Mouse (Mus musculus): ENCODE results near the gene Rab4a.
"Not testable (repeated sequence)": the region's sequence is repeated elsewhere in the genome, so short reads cannot be mapped to it uniquely, and the experiment has no call there.

Rab4a gene

DNA sequence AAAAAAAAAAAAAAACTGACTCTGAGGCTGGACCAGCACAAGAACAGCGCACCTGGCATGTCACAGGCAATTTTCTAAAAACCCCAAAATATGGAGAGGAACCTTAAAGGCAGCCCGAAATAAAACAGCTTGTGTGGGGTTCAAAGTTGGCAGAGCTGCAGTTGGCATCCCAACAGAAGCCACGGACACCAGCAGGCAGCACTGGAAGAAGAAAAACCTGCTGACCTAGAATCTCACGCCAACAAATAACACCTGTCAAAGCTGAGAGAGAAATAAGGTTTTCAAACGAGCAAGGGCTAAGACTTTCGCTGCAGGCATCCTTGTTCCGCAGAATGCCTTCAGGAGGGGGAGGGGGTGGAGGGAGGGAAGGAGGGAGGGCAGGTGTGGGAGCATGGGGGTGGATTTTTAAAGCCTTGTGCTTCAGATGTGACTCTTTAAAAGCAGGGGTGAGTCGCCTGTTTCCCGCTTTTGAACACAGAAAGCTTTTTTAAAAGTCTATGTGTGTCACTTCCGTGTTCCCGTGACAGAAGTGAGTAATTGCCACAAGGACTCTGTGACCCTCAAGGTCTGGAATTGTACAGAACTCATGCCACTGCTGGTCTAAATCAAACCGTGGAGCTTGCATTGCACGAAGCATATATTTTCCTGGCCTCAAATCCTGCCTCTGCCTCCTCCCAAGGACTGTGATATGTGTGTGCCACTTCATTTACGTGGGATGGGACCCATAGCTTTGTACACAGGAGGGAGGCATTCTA lies 17.2 kb upstream of the Rab4a start:
- CTCF ChIA-PET = interaction anchor here (0.6 kb wide), 1 partner anchor 453 kb away, joined by 10 read pairs; no protein-coding TSS in a partner anchor

DNA sequence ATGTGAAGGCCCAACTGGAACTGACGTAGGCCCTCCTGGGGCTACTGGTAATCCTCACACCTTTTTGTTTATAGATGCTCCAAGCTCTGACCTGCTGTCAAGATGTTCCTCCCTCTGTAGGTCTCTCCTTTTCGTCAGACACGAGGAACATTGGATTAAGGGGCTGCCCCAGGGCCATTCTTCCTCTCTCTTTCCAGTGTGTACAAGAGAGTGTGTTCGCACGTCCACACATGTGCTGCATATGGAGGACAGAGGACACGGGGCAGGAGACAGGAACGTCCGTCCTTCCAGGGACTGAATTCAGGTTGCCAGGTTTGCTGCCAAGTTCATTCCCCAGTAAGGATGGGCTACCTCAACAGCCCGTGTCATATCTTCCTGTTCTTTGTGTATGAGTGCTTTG lies 16.3 kb upstream of the Rab4a start:
- CTCF ChIA-PET = no interaction called here

DNA sequence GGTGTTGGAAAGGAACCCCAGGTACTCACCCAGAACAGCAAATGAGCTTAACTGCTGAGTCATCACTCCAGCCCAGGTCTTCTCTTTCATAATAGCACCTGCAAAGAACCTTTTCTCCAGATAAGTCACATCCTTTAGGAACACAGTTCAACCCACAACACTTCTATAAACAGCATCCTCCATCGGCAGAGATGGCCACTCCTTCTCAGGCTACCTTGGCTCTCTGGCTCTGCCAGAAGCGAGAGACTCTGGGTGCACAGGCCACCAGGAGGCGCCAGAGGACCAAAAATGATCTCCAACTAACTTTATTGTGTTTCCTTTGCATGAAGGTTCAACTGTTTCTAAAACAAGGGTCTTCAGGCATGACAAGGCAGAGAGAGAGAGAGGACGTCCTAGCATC lies 15.8 kb upstream of the Rab4a start:
- CTCF ChIA-PET = no interaction called here

DNA sequence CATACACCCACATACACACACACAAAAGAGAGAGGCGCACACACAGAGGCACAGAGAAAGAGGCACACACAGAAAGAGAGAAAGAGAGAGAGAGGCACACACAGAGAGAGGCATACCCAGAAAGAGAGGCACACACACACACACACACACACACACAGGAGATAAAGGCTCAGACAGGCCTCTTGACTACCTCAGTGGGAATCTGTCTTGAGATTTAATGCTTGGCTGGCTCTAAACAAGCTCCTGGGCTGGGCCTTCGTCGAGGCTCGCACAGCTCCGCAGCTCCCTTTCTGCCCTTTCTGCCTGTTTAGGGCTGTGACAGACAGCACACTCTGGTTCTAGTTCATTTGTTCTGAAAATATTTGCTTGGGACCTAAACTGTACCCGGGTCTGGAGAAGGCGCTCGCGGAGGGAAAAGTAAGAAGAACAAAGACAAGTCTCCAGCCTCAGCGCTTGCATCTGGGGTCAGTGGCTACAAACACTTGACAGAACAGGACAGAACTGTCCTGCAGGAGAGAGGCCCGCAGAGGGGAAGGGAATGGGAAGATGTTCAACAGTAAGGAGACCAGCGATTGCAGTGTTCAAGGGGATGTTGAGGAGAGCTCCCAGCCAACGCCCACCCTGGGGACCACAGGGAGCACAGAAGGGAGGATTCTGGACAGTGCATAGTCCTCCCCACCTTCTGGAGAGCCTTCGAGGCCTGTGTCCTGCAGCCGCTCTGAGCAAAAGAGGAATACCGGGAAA lies 14.5 kb upstream of the Rab4a start:
- CTCF ChIA-PET = no interaction called here

DNA sequence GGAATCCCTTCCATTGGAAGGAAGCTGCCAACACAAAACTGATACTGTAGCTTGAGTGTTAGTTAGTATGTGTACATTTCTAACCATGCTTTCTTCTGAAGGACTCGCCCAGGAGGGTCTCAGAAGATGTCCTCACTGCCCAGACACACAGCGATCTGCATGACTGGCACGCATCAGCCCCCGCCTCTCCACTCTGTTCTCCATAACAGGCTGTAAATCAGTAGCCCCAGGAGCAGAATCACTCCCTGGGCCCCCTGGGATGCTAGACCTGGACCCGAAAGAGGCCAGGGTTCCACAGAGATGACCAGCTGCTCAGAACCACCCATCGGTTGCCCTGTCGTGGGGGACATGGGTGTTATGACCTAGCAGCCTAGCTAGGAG lies 13.9 kb upstream of the Rab4a start:
- CTCF ChIA-PET = no interaction called here

DNA sequence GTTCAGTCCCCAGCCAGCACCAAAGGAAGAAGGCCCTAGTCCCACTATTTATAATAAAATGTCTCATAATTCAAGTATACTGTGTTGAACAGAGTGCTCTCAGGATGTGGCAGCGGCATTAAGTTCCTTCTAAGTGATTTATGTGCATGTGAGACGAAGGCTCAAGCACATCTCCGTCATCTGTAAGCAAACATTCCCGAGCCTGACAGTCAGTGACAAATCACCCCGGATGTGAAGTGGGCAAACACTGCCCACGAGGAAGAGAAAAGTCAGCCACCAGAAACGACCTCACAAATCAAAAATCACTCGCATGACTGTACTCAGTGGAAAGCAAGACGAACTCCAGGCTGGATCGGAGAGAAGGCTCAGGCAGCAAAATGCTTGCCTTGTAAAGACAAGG lies 11.9 kb upstream of the Rab4a start:
- CTCF ChIA-PET = no interaction called here

DNA sequence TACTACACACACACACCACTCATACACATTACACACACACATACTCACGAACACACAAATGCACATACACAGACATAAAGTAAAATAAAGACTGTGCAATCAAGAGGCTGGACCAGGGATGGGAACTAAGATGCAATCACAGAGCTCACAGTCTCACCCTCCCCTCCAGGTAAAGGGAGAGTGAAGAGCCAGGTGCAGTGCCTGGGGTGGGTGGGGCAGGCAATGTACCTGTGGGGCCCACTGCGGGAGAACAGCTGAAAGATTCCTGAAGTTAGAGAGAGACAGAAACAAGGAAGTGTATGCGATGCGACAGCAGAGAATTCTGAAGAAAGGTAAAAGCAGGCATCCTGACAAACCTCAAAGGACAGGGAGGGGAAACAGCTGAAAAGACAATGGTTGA lies 11.0 kb upstream of the Rab4a start:
- CTCF ChIA-PET = no interaction called here

DNA sequence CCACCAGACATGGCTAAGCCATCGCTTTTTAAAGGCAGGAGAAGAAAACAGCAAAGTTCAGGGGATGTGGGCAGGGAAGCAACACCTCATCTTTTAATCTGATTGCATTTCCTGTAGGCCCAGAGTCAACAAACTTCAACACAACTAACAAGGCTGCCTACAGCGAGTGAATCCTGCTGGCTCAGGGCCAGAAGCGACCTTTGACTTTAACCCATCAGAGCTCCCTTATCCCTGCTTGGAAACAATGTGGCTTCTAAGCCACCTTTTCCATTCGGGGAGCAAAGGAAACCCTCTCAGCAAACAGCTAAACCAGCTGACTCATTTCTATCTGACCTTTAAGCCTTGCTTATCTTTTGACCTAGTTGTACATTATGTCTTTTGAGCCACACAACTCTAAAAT lies 9.0 kb upstream of the Rab4a start:
- CTCF ChIA-PET = no interaction called here

DNA sequence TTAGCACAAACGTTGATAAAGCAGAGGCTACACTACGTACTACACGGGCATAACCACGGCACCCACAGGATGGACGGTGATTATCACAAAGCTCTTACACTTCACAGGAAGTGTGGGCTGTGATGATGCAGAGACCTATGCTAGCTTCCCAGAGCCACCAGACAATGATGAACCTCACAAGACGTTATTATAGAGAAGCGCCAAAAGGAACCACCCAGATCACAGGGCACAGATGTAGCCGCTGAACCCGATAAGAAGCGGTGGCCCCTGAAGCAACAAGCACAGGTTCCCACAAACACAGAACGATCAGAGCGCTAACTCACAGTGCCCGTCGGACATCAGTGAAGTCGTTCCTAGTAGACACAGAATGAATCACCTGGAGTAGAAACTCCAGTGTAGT lies 7.9 kb upstream of the Rab4a start:
- CTCF ChIA-PET = no interaction called here

DNA sequence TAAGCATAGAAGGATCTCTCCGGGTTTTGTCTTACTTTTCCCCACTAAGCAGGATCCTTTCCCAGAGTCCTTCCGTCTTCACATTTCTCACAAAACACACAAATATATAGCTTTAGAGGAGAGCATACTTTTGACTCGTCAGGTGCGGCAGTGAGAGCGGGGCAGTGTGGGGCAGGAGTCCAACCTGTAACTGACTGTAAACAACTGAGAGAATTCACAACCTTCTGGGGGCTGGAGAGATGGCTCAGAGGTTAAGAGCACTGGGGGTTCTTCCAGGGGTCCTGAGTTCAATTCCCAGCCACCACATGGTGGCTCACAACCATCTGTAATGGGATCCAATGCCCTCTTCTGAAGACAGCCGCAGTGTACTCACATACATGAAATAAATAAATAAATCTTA lies 6.4 kb upstream of the Rab4a start:
- CTCF ChIA-PET = no interaction called here

DNA sequence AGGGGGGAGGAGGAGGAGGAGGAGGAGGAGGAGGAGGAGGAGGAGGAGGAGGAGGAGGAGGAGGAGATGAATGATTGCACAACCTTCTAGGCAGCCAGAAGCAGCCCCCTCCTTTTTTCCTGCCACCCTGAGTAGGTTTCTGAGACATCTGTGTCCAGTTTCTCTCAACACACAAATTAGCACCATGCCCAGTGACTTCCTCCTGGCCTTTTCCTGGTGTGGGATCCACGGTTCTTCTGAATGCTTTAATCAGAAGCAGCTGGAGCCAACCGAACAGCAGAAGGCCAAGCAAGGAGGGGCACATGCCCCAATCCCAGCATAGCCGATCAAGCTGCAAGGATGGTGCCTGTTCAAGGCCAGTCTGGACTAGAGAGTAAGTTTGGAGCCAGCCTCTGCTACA lies 5.9 kb upstream of the Rab4a start:
- CTCF ChIA-PET = no interaction called here

DNA sequence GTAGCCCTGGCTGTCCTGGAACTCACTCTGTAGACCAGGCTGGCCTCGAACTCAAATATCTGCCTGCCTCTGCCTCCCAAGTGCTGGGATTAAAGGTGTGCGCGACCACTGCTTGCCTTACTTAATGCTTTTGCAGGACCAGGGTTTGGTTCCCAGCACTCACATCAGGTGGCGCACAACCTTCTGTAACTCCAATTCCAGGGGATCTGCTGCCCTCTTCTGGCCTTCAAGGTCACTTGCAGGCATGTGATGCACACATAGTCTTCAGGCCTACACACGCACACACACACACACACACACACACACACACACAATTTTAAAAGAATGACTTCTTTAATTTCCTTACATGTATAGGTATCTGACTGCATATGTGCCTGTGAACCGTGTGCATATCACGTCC lies 4.9 kb upstream of the Rab4a start:
- CTCF ChIA-PET = no interaction called here

DNA sequence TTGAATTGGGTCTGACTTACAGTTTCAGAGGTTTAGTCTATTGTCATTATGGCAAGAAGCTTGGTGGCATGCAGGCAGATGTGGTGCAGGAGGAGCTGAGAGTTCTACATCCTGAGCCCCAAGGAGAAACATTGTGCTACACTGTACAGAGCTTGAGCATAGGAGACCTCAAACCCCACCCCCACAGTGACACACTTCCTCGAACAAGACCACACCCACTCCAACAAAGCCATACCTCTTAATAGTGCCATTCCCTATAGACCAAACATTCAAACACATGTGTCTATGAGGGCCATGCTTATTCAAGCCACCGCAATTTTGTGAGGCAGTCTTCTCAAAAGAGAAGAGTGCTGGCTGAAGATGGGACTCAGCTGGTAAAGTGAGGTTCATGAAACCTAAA lies 4.2 kb upstream of the Rab4a start:
- CTCF ChIA-PET = no interaction called here

DNA sequence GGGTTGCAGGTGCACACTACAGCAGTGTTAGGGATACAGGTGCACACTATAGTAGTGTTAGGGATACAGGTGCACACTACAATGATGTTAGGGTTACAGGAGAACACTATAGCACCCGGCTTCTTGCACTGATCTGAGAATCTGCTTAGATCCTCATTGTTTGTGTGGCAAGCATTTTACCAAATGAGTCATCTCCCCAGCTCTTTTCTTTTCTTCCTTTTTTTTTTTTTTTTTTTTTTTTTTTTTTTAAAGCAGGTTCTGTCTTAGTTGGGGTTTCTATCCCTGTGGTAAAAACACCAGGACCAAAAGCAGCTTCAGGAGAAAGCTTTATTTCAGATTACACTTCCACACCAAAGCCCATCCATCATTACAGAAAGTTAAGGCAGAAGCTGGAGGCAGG lies 2.1 kb upstream of the Rab4a start:
- CTCF ChIA-PET = no interaction called here

DNA sequence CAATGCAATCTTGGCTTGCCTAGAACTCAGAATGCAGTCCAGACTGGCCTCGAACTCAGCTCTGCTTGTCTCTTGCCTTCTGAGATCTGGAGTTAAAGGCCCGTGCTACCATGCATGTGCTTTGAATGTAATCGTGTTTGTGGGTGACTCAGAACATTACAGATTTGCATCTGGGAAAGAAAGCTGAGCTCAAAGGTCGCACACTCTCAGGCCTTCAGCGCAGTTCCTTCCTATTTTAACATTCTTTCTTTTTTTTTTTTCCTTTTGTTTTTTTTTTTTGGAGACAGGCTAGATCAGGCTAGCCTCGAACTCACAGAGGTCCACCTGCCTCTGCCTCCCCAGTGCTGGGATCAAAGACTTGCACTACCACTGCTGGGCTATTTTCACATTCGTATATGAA lies 1.2 kb upstream of the Rab4a start:
- CTCF ChIA-PET = interaction anchor here (0.8 kb wide), 1 partner anchor 1583 kb away, joined by 3 read pairs; no protein-coding TSS in a partner anchor

DNA sequence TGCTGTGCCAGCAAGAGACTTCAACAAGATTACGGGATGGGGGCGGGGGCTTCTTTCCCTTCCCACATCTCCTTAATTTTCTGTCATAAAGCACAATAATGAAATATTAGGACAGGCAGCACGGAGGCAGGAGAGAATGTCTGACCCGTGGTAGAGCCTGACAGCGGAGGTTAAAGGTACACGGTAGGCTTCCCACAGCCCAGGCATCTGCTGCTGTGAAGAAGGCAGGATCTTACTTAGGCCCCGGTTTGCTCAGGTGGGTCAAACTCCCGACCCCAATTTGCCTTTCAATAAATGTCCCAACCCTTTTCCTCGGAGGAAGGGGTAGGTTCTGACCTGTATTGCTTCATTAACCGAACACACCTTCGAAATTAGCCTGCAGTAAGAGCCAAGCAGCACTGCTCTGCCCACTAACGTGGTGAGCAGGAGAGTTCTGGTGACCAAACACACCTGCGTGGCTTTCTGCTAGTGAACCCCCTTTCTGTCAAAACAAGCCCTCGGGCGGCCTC lies 522 bp upstream of the Rab4a start:
- CTCF ChIA-PET = no interaction called here

DNA sequence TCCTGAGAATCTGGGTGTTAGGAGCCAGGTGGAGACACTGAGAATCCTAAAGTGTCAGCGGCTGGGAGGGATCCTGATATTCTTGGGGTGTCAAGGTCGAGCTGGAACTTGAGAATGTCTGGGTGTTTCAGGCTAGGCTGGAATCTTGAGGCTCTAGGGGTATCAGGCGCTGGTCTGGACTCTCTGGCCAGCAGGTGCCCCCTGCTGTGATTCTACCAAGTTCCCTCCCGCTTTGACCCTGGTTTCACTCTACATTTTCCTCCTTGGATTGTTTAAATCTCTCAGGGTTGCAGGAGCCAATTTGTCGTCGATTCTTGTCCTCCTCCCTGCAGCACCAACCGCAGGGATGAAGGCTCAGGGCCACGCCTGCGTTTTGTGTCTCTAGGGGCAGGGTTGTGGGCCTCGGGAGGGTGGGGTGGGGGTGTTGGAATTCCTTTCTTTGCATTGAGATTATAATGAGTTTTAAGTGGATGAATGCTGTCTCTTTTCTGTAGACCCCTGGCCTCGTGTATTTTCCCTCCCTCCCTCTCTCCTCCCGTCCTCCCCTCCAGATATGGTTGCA lies 670 bp downstream of the Rab4a start:
- CTCF ChIA-PET = no interaction called here

DNA sequence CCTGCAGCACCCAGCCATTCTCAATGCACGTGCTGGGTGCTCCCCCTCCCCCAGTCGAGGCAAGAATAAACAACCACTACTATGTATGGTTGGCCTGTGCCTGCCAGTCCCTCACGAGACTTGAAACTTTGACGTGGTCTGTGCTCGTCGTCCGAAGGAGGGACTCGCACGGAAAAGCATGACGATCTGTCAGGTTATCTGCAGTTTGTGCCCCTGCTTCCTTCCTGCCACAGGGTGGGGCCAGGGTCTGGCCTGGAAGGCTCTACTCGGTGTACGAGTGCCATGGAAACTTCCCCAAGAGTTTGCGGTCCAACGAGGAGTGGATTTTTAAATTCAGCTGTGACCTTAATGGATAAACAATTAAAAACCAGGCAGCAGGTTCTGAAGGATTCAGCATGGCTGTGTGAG lies 1.2 kb downstream of the Rab4a start:
- CTCF ChIA-PET = no interaction called here

DNA sequence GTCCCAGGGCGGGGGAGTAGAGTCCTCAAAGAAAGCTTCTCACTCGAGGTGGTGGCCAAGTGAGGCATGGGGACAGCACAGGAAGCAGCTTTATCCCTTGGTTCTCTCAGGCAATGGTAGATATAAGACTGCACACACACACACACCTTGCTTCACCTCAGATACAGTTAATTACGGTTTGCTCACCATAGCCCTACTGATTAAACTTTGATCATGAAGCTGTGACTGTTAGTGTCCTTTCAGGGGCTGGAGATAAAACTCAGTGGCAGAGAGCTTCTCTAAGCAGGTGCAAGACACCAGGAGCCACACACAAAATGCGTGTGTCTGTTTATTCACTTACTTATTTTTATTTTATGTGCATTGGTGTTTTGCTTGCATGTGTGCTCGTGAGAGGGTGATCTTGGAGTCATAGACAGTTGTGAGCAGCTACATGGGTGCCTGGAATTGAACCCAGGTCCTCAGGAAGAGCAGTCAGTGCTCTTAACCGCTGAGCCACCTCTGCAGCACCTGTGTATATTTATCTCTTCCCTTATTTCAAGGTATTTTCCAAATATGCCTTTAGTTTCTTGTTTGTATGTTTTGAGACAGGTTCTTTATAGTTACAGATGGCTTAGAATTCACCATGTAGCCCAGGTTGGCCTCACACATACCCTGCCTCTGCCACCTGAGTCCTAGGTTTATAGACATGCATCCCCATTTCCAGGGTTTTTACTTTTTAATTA lies 2.2 kb downstream of the Rab4a start:
- CTCF ChIA-PET = no interaction called here

DNA sequence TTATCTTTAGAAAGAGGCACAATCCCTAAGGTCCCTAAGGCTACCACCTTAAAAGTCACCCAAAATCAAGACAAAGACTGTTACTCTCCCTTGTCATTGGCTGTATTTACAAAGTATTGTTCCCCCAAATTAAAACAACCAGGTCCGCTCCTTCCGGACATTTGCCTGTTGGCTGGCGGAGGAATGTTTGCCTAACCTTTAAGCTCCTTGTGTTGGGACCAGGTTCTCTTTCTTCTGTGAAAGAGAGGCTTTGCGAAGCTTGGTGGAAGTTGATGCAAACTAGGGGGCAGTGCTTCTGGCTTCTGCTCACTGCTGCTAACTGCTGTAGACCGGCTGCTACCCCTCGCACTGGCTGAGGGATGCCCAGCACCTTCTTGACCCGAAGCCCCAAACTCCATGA lies 2.9 kb downstream of the Rab4a start:
- CTCF ChIA-PET = no interaction called here

DNA sequence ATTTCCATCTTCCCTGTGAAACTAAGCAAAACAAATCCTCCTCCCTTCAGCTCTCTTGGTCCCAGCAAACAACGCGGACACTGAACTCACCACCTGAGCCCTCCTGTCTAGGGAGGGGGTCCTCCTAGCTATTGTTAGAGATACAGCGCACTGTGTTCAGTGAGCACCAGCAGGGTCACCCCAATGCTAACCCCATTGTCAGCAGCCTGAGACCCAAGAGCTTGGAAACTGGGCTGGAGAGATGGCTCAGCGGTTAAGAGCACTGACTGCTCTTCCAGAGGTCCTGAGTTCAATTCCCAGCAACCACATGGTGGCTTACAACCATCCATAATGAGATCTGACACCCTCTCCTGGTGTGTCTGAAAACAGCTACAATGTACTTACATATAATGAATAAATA lies 3.6 kb downstream of the Rab4a start:
- CTCF ChIA-PET = not testable (repeated sequence)

DNA sequence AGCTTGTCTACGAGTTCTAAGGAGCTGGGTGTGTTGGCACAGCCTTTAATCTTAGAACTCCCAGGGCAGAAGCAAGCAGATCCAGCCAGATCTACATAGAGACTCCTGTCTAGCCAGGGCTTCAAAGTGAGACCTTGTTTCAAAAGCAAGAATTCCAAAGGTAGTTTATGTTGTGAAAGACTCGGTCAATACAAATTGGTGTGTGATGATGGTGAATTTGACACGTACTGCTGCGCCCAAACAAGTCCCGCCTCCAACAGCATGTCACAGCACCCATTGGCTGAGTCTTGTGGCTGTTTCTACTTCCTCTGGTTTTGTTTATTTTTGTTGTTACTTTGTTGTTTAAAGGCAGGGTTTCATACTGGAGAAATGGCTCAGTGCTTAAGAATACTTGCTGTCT lies 6.4 kb downstream of the Rab4a start:
- CTCF ChIA-PET = no interaction called here

All from spleen, embryonic (tissue).